Mouse (Mus musculus) megakaryocyte, embryonic 14.5 days (primary cell): ENCODE data around the gene Cldn19.

Experiments
- FLI1 ChIP-seq: IDR thresholded peaks from 2 replicates; pipeline ENCODE4 v1.6.1; 2012; ENCODE audit warnings: low read length, inconsistent platforms, mixed read lengths
- GATA1 ChIP-seq: IDR thresholded peaks from 3 replicates; pipeline ENCODE4 v1.6.1; 2012; ENCODE audit warnings: mixed read lengths, low read length, inconsistent platforms, borderline replicate concordance

DNA sequence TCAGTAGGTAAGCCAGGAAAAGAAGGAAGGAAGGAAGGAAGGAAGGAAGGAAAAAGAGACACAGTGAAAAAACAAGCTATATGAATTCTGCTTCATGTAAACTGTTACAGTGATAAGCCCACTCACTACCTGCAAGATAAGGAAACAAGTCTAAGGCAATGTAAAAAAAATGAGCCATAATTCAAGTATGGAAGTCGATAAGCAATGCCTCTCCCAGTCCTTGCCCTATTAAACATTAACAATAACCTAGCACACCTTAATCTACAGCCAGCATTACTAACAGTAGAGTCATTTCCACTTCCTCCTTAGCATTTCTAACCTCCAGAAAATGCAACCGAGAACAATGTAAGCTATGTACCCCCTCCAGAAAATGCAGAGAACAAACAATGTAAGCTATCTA is 30.1 kb downstream of the Cldn19 start:
- TF ChIP-seq GATA1 = no peak
- no peak for TF ChIP-seq FLI1
